Mouse (Mus musculus): ENCODE data around the gene Mcm5.

DNA sequence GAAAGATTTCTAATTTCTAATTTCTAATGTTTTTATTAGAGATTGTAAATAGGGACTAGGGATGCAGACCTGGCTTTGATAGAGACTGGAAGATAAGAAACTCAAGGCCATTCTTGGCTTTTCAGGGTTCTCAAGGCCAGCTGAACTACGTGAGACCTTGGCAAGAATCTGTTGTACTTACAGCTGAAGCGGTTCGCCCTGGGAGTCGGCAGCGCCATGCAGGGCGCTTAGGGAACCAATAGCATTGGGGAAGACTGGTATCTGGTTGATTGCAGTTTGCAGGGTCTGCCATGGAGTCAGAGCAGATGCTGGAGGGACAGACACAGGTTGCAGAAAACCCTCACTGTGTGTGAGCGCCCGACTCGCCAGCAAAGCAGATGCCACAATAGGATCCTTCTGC is 30.5 kb upstream of the Mcm5 start:
- TF ChIP-seq CTCF (IDR thresholded peaks at IDR 0.05; ENCODE audit: extremely low read depth, insufficient read length, insufficient replicate concordance, low read depth, low read length) = no peak
- no peak for TF ChIP-seq POLR2A (IDR thresholded peaks at IDR 0.05; ENCODE audit: low read depth, low read length)
